Mouse (Mus musculus): ENCODE data around the gene Atg2a. TPM values are rescaled to one million over a fixed set of nuclear protein-coding genes. Genes with fewer than 3 reads are reported as not detected.

Gene Atg2a
- polyA plus RNA-seq, 1 experiment from 2014 or later, result 12.4 TPM

GRCm38 (mm10) chr19:6279481-6280144 is 38.1 kb downstream of the Atg2a start:
- Histone ChIP-seq H3K36me3 (peaks cover 44% of the 10 kb centered on the region), H3K9ac (replicated peaks) (peak overlapping the region; percentile 89), H3K27me3 (no peaks in the 10 kb centered on the region), H3K27ac (no peak overlapping the region), H3K9me3 (no peaks in the 10 kb centered on the region), H3K4me2 (replicated peaks) (peak overlapping the region; percentile 81), H3K4me1 (replicated peaks) (peaks cover 47% of the 10 kb centered on the region), H3K4me3 (replicated peaks) (peak overlapping the region; percentile 81)
- ATAC-seq, result no peak
- WGBS, result 97% methylated on average over 6 of the region's 6 CpGs

GRCm38 (mm10) chr19:6280554-6280953 is 39.1 kb downstream of the Atg2a start:
- no peaks in the 10 kb centered on the region for H3K27me3 ChIP-seq
- no peak overlapping the region for H3K4me3 ChIP-seq (replicated peaks)
- no peaks in the 10 kb centered on the region for H3K9me3 ChIP-seq
- H3K27ac ChIP-seq, result no peak overlapping the region
- ATAC-seq, result no peak
- WGBS, result 89% methylated on average over 7 of the region's 7 CpGs
- peaks cover 42% of the 10 kb centered on the region for H3K4me1 ChIP-seq (replicated peaks)
- no peak overlapping the region for H3K4me2 ChIP-seq (replicated peaks)
- H3K36me3 ChIP-seq, result peaks cover 54% of the 10 kb centered on the region
- no peak overlapping the region; the same call in 1 of the 2 replicates for H3K9ac ChIP-seq (replicated peaks)

- 89% methylated on average over 14 of the region's 14 CpGs for WGBS
- Histone ChIP-seq H3K36me3 (peaks cover 62% of the 10 kb centered on the region), H3K27ac (no peak overlapping the region), H3K4me1 (replicated peaks) (peaks cover 36% of the 10 kb centered on the region), H3K9me3 (no peaks in the 10 kb centered on the region), H3K27me3 (no peaks in the 10 kb centered on the region), H3K4me3 (replicated peaks) (no peak overlapping the region), H3K9ac (replicated peaks) (no peak overlapping the region), H3K4me2 (replicated peaks) (no peak overlapping the region)
- ATAC-seq, result no peak
Observed at GRCm38 (mm10) chr19:6281122-6282020, 39.9 kb downstream of the Atg2a start.

- H3K4me1 ChIP-seq (replicated peaks), result peaks cover 30% of the 10 kb centered on the region
- H3K36me3 ChIP-seq, result peaks cover 74% of the 10 kb centered on the region
- ATAC-seq, result no peak
- no peak overlapping the region for H3K4me3 ChIP-seq (replicated peaks)
- H3K27me3 ChIP-seq, result no peaks in the 10 kb centered on the region
- H3K9me3 ChIP-seq, result no peaks in the 10 kb centered on the region
- no peak overlapping the region for H3K4me2 ChIP-seq (replicated peaks)
- 93% methylated on average over 5 of the region's 5 CpGs for WGBS
- no peak overlapping the region for H3K27ac ChIP-seq
- H3K9ac ChIP-seq (replicated peaks), result no peak overlapping the region
Observed at GRCm38 (mm10) chr19:6283001-6283400, 41.5 kb downstream of the Atg2a start.

- Histone ChIP-seq H3K4me3 (replicated peaks) (no peak overlapping the region), H3K27ac (no peak overlapping the region), H3K27me3 (no peaks in the 10 kb centered on the region), H3K4me1 (replicated peaks) (peaks cover 15% of the 10 kb centered on the region), H3K9ac (replicated peaks) (no peak overlapping the region), H3K9me3 (no peaks in the 10 kb centered on the region), H3K36me3 (peaks cover 80% of the 10 kb centered on the region), H3K4me2 (replicated peaks) (no peak overlapping the region)
- ATAC-seq, result no peak
- 92% methylated on average over 12 of the region's 12 CpGs for WGBS
Observed at GRCm38 (mm10) chr19:6284502-6284901, 43.0 kb downstream of the Atg2a start.

GRCm38 (mm10) chr19:6285226-6285625 is 43.8 kb downstream of the Atg2a start:
- Histone ChIP-seq H3K4me1 (replicated peaks) (peaks cover 10% of the 10 kb centered on the region), H3K4me3 (replicated peaks) (no peak overlapping the region), H3K27ac (no peak overlapping the region), H3K4me2 (replicated peaks) (no peak overlapping the region), H3K36me3 (peaks cover 86% of the 10 kb centered on the region), H3K9me3 (no peaks in the 10 kb centered on the region), H3K27me3 (no peaks in the 10 kb centered on the region), H3K9ac (replicated peaks) (no peak overlapping the region; the same call in 1 of the 2 replicates)
- no peak for ATAC-seq
- WGBS, result 88% methylated on average over 8 of the region's 8 CpGs

GRCm38 (mm10) chr19:6285632-6286433 is 44.4 kb downstream of the Atg2a start:
- Histone ChIP-seq H3K9ac (replicated peaks) (no peak overlapping the region; the same call in 1 of the 2 replicates), H3K4me2 (replicated peaks) (no peak overlapping the region), H3K36me3 (peaks cover 81% of the 10 kb centered on the region), H3K4me3 (replicated peaks) (no peak overlapping the region), H3K27ac (no peak overlapping the region), H3K9me3 (no peaks in the 10 kb centered on the region), H3K27me3 (no peaks in the 10 kb centered on the region), H3K4me1 (replicated peaks) (peaks cover 4% of the 10 kb centered on the region)
- ATAC-seq, result no peak
- WGBS, result 88% methylated on average over 7 of the region's 7 CpGs

GRCm38 (mm10) chr19:6286434-6287401 is 45.2 kb downstream of the Atg2a start:
- no peak overlapping the region for H3K27ac ChIP-seq
- H3K9ac ChIP-seq (replicated peaks), result no peak overlapping the region
- 94% methylated on average over 19 of the region's 19 CpGs for WGBS
- H3K4me3 ChIP-seq (replicated peaks), result no peak overlapping the region
- H3K36me3 ChIP-seq, result peaks cover 80% of the 10 kb centered on the region
- ATAC-seq, result no peak
- H3K4me2 ChIP-seq (replicated peaks), result no peak overlapping the region
- H3K9me3 ChIP-seq, result no peaks in the 10 kb centered on the region
- no peaks in the 10 kb centered on the region for H3K4me1 ChIP-seq (replicated peaks)
- H3K27me3 ChIP-seq, result no peaks in the 10 kb centered on the region

- Histone ChIP-seq H3K27ac (no peak overlapping the region; the same call in 1 of the 2 replicates), H3K4me3 (replicated peaks) (no peak overlapping the region), H3K27me3 (no peaks in the 10 kb centered on the region), H3K9me3 (no peaks in the 10 kb centered on the region), H3K9ac (replicated peaks) (no peak overlapping the region), H3K4me2 (replicated peaks) (no peak overlapping the region), H3K4me1 (replicated peaks) (no peaks in the 10 kb centered on the region), H3K36me3 (peaks cover 72% of the 10 kb centered on the region)
- WGBS, result 86% methylated on average over 13 of the region's 13 CpGs
- ATAC-seq, result no peak
Observed at GRCm38 (mm10) chr19:6288236-6288894, 46.9 kb downstream of the Atg2a start.

- H3K27ac ChIP-seq, result no peak overlapping the region
- H3K4me3 ChIP-seq (replicated peaks), result no peak overlapping the region
- H3K36me3 ChIP-seq, result peaks cover 72% of the 10 kb centered on the region
- H3K27me3 ChIP-seq, result no peaks in the 10 kb centered on the region
- WGBS, result 95% methylated on average over 14 of the region's 14 CpGs
- no peak overlapping the region for H3K9ac ChIP-seq (replicated peaks)
- H3K4me1 ChIP-seq (replicated peaks), result no peaks in the 10 kb centered on the region
- H3K4me2 ChIP-seq (replicated peaks), result no peak overlapping the region
- ATAC-seq, result no peak
- no peaks in the 10 kb centered on the region for H3K9me3 ChIP-seq
Observed at GRCm38 (mm10) chr19:6289696-6290238, 48.3 kb downstream of the Atg2a start.
